Mouse (Mus musculus) stomach, postnatal 0 days (tissue): ENCODE results near the gene Fbxl5. TPM values are rescaled to one million over a fixed set of nuclear protein-coding genes. Genes with fewer than 3 reads are reported as not detected.
A peak's percentile ranks its signal among the peaks of the same experiment; 100 is the strongest.

ENCODE experiments used
- ATAC-seq: fragments of 200-750 bp; cut with Nextera tagmentation; 2 replicates; pipeline ENCODE4 v1.8.0; 2017; ENCODE audit not compliant: low FRiP score, low TSS enrichment
- DNase-seq: peaks from one replicate; pipeline ENCODE4 v3.0.0-alpha.2; 2016; ENCODE audit warnings: low spot score
- H3K27ac ChIP-seq: fragments of 300-500 bp; sonication (generic); replicated peaks from 2 replicates; pipeline ENCODE4 v1.5.1; 2014; ENCODE audit warnings: mild to moderate bottlenecking, control low read depth
- H3K27me3 ChIP-seq: fragments of 300-500 bp; sonication (generic); 2 replicates; pipeline ENCODE4 v1.6.1; 2014; ENCODE audit warnings: low read length; ENCODE audit not compliant: control insufficient read depth, insufficient read depth
- H3K36me3 ChIP-seq: fragments of 300-500 bp; sonication (generic); 2 replicates; pipeline ENCODE4 v1.6.1; 2014; ENCODE audit warnings: low read length, mixed read lengths; ENCODE audit not compliant: control insufficient read depth, insufficient read depth
- H3K4me1 ChIP-seq: fragments of 300-500 bp; sonication (generic); replicated peaks from 2 replicates; pipeline ENCODE4 v1.6.1; 2014; ENCODE audit warnings: antibody characterized with exemption; ENCODE audit not compliant: control insufficient read depth, insufficient read depth
- H3K4me2 ChIP-seq: fragments of 300-500 bp; sonication (generic); replicated peaks from 2 replicates; pipeline ENCODE4 v1.6.1; 2014; ENCODE audit warnings: low read depth, mild to moderate bottlenecking, control low read depth, moderate library complexity
- H3K4me3 ChIP-seq: fragments of 300-500 bp; sonication (generic); 2 replicates; pipeline ENCODE4 v1.5.1; 2014; ENCODE audit warnings: low read depth, low read length, control low read depth
- H3K9ac ChIP-seq: fragments of 300-500 bp; sonication (generic); 2 replicates; pipeline ENCODE4 v1.6.1; 2014; ENCODE audit warnings: mild to moderate bottlenecking, low read length, control low read depth, mixed read lengths
- H3K9me3 ChIP-seq: fragments of 300-500 bp; sonication (generic); 2 replicates; pipeline ENCODE4 v1.6.1; 2016; ENCODE audit warnings: low read length; ENCODE audit not compliant: control insufficient read depth
- CTCF ChIP-seq: IDR thresholded peaks from 2 replicates; pipeline ENCODE4 v1.5.1; 2016; ENCODE audit warnings: antibody characterized with exemption, low read depth, mild to moderate bottlenecking, moderate library complexity
- EP300 ChIP-seq: optimal IDR thresholded peaks from 2 replicates; pipeline ENCODE3; 2016; ENCODE audit warnings: antibody characterized with exemption
- whole genome bisulfite sequencing: fragments of 180-500 bp; shearing (Covaris S2); extraction: QIAGEN DNeasy Blood & Tissue Kit; methylation state at CpG from one replicate; pipeline ENCODE4 v1.1.7; 2014; 5-methylcytosine and 5-hydroxymethylcytosine counted together
- polyA plus RNA-seq: library from polyadenylated mRNA; unstranded; fragments of >200 nt; fragmentation: Nextera tagmentation; extraction: Ambion mirVana; gene quantifications from 2 replicates; pipeline ENCODE4 v1.2.1, GENCODE M21; 2015

Gene Fbxl5
- polyA plus RNA-seq, 1 experiment from 2014 or later: 44.0 TPM

DNA sequence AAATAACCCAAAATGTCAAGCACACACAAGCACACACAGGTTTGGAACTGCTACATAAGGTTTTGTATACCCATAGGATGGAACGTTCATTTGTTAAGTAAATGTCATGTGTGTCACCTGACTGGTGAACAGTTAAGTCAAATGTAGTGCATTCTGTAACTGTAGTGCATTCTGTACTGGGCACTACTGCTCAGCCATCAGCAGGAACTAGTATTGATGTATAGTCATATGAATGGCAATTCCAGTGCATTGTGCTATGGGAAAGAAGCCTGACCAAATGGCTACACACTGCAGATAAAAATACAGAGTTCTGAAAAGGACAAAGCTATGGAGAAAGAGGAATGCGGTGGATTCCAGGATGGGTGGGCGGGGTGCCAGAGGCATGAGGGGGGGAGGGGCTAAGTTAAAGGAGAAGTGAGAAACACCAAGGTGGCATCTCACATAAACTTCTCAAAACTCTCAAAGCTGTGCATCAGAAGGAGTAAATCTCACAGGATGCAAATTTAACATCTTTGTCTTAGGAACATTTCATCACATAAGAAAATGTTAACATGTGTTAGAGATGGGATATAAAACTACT, 21.2 kb upstream of the Fbxl5 start:
- no peak for TF ChIP-seq EP300
- no peak for TF ChIP-seq CTCF
- Histone ChIP-seq H3K9me3 (no peaks in the 10 kb centered on the region), H3K9ac (no peak overlapping the region), H3K4me2 (no peak overlapping the region), H3K27me3 (no peaks in the 10 kb centered on the region), H3K27ac (no peak overlapping the region), H3K4me3 (no peak overlapping the region), H3K36me3 (no peaks in the 10 kb centered on the region), H3K4me1 (no peaks in the 10 kb centered on the region)
- no peak for DNase-seq
- ATAC-seq: no peak
- 53% methylated on average over 3 of the region's 3 CpGs for WGBS

DNA sequence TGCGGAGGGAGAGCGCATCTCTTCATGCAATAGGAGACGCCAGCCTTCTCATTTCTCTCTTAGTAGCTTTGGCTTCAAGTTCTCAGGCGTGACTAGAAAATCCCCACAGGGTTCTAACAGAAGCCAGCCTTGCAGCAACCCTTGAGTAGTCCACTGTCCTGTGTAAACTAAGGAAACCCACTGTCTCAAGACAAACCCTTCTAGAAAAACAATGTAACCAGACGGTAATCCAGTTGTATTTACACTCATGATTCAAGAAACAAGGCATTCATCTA, 20.5 kb upstream of the Fbxl5 start:
- DNase-seq: no peak
- H3K4me2 ChIP-seq: peak overlapping the region; percentile 45
- H3K9me3 ChIP-seq: no peaks in the 10 kb centered on the region
- H3K4me3 ChIP-seq: peak overlapping the region; percentile 24
- no peak overlapping the region for H3K27ac ChIP-seq
- TF ChIP-seq CTCF (no peak), EP300 (no peak)
- no peak for ATAC-seq
- no peak overlapping the region for H3K9ac ChIP-seq
- H3K27me3 ChIP-seq: no peaks in the 10 kb centered on the region
- H3K36me3 ChIP-seq: no peaks in the 10 kb centered on the region
- WGBS: 59% methylated on average over 5 of the region's 5 CpGs
- no peaks in the 10 kb centered on the region for H3K4me1 ChIP-seq

DNA sequence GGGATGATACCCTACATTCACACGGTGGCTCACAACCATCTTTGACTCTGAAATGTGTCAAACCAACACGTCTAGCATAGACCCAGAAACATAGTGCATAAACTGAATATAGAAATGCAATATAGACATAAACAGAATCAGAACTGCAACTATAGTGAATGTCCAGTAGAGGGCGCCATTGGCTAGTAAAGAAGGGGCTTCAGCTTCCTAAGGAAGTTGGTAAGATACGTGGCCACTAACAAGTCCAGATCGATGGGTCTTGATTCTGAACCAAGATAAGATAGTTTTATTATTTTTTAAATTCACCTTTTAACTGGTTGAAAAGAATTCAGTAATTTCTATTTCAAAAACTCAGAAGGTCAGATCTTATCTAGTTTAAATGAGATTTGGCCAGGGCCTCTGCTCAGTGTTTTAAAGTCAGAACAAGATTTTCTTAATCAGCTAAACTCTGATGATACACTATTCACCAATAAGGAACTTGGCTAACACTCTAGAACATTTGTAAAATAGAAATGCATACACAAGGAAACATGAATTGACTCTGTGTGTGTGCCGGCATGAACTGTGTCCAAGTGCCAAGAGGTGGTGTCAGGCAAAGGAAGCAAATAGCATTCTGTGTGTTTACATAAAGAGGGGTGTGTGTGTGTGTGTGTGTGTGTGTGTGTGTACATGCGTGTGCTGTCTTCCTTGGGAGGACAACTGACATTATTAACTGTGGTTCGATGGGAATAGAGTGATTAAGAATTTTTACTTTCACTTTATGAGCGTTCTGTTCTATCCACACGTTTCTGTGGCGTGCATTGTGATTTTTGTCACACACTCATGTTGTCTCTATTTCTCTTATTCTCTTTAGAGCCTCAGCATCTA, 19.9 kb upstream of the Fbxl5 start:
- DNase-seq: peak; percentile 53
- Histone ChIP-seq H3K4me2 (peak overlapping the region; percentile 45), H3K9ac (no peak overlapping the region), H3K4me3 (peak overlapping the region; percentile 24), H3K4me1 (no peaks in the 10 kb centered on the region), H3K36me3 (no peaks in the 10 kb centered on the region), H3K9me3 (no peaks in the 10 kb centered on the region), H3K27ac (no peak overlapping the region), H3K27me3 (no peaks in the 10 kb centered on the region)
- peak; percentile 97 for TF ChIP-seq CTCF
- TF ChIP-seq EP300: no peak
- WGBS: 17% methylated on average over 11 of the region's 11 CpGs
- peak; percentile 77 for ATAC-seq

DNA sequence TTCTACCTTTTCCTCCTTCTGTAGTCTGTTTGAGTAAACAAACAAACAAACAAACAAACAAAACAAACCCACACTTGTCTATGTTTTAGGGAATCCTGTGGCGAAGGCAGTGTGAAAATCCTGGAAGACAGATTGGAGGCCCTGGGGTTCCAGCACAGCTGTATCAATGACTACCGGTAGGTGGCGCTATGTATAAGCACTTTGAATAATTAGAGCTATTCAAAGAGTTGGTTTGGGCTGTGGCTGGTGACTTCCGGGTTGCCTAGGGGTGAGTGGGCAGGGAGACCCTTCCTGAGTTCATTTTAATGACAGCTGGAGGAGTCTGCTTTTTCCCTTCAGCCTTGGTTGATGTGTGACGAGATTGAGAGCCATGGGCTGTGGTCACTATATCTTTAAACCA, 15.9 kb upstream of the Fbxl5 start:
- DNase-seq: no peak

DNA sequence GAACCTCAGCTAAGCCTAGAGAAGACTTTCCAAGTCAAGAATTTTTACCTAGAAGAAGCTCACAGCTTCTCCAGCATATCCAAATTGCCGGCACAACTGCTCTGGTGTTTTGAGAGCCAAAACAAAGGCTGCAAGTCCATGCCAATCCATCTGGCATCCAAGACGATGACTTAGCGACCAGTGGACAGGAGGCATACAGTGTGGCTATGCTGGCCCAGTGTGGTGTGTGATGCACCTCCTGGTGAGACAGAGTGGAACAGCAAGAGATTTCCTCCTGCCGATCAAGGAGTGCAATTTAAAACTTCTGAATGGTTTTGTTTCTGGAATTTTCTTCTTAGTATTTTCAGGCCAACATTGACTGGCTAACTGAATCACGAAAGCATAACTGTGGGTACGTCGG, 15.2 kb upstream of the Fbxl5 start:
- DNase-seq (no peak), ATAC-seq (no peak)
- peak; percentile 49 for TF ChIP-seq CTCF
- TF ChIP-seq EP300: no peak
- Histone ChIP-seq H3K27ac (no peak overlapping the region), H3K36me3 (no peaks in the 10 kb centered on the region), H3K4me1 (no peaks in the 10 kb centered on the region), H3K4me2 (no peak overlapping the region), H3K4me3 (no peak overlapping the region), H3K27me3 (no peaks in the 10 kb centered on the region), H3K9ac (no peak overlapping the region), H3K9me3 (no peaks in the 10 kb centered on the region)
- 87% methylated on average over 7 of the region's 7 CpGs for whole genome bisulfite sequencing

More for the DNA sequence above, 15.9 kb upstream of the Fbxl5 start:
- H3K36me3 ChIP-seq: no peaks in the 10 kb centered on the region
- 54% methylated on average over 5 of the region's 5 CpGs for WGBS
- H3K9me3 ChIP-seq: no peaks in the 10 kb centered on the region
- H3K27me3 ChIP-seq: no peaks in the 10 kb centered on the region
- H3K4me1 ChIP-seq: no peaks in the 10 kb centered on the region
- H3K4me3 ChIP-seq: no peak overlapping the region
- no peak overlapping the region for H3K27ac ChIP-seq
- H3K9ac ChIP-seq: no peak overlapping the region
- no peak for ATAC-seq
- TF ChIP-seq CTCF: peak; percentile 68
- no peak for TF ChIP-seq EP300
- no peak overlapping the region for H3K4me2 ChIP-seq

DNA sequence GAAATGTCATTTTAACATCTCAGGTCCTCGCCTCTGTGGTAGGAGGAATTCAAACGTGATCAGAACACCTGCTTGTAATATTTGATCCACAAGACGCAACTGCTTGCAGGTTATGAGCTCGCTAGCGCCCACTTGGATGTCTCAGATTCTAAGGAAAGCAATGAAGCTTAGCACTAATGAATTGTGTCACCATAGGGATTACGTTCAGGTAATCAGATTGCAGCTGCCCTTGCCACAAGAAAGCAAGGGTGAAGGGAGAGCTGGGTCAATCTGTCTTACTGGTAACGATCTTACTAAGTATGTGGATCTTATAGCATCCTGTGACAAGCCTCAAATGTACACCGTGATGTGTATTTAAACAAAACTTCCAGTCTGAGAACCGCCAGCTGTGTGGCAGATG, 5.9 kb upstream of the Fbxl5 start:
- H3K9me3 ChIP-seq: no peaks in the 10 kb centered on the region
- H3K4me1 ChIP-seq: no peaks in the 10 kb centered on the region
- H3K4me2 ChIP-seq: no peak overlapping the region
- no peaks in the 10 kb centered on the region for H3K36me3 ChIP-seq
- H3K4me3 ChIP-seq: no peak overlapping the region
- no peak overlapping the region for H3K9ac ChIP-seq
- ATAC-seq (no peak), DNase-seq (no peak)
- H3K27me3 ChIP-seq: no peaks in the 10 kb centered on the region
- H3K27ac ChIP-seq: no peak overlapping the region
- TF ChIP-seq CTCF: no peak
- TF ChIP-seq EP300: no peak
- WGBS: 57% methylated on average over 9 of the region's 9 CpGs
